Mouse (Mus musculus) heart, embryonic 13.5 days (tissue): Measurements from ENCODE around the gene Timm29. TPM values are rescaled to one million over a fixed set of nuclear protein-coding genes. Genes with fewer than 3 reads are reported as not detected.

Experiments
- ATAC-seq: fragments of 200-750 bp; cut with Nextera tagmentation; 2 replicates; pipeline ENCODE4 v1.8.0; 2017; ENCODE audit warnings: moderate TSS enrichment; ENCODE audit not compliant: insufficient number of reproducible peaks, low FRiP score, low TSS enrichment; ENCODE audit errors: extremely low read depth
- H3K27ac ChIP-seq: fragments of 300-500 bp; sonication (generic); replicated peaks from 2 replicates; pipeline ENCODE4 v1.5.1; 2015; ENCODE audit warnings: moderate library complexity, mild to moderate bottlenecking, inconsistent platforms
- H3K27me3 ChIP-seq: fragments of 300-500 bp; sonication (generic); replicated peaks from 2 replicates; pipeline ENCODE4 v1.6.1; 2015; ENCODE audit warnings: mild to moderate bottlenecking, inconsistent platforms
- H3K36me3 ChIP-seq: fragments of 300-500 bp; sonication (generic); 2 replicates; pipeline ENCODE4 v1.6.1; 2015; ENCODE audit warnings: mild to moderate bottlenecking, inconsistent platforms
- H3K4me1 ChIP-seq: fragments of 300-500 bp; sonication (generic); 2 replicates; pipeline ENCODE4 v1.6.1; 2015; ENCODE audit warnings: inconsistent platforms
- H3K4me2 ChIP-seq: fragments of 300-500 bp; sonication (generic); 2 replicates; pipeline ENCODE4 v1.6.1; 2015; ENCODE audit warnings: inconsistent platforms, mild to moderate bottlenecking, moderate library complexity
- H3K4me3 ChIP-seq: fragments of 300-500 bp; sonication (generic); 2 replicates; pipeline ENCODE4 v1.5.1; 2015; ENCODE audit warnings: moderate library complexity, mild to moderate bottlenecking, inconsistent platforms
- H3K9ac ChIP-seq: fragments of 300-500 bp; sonication (generic); 2 replicates; pipeline ENCODE4 v1.6.1; 2015; ENCODE audit warnings: inconsistent platforms, mild to moderate bottlenecking, moderate library complexity
- H3K9me3 ChIP-seq: fragments of 300-500 bp; sonication (generic); 2 replicates; pipeline ENCODE4 v1.6.1; 2016; ENCODE audit warnings: inconsistent platforms
- WGBS: fragments of 180-500 bp; shearing (Covaris S2); methylation state at CpG from one replicate; pipeline ENCODE4 v1.1.7; 2015; ENCODE audit warnings: mixed read lengths; 5-methylcytosine and 5-hydroxymethylcytosine counted together
- polyA plus RNA-seq: library from polyadenylated mRNA; unstranded; fragments of >200 nt; fragmentation: Nextera tagmentation; extraction: Ambion mirVana; gene quantifications from 2 replicates; pipeline ENCODE4 v1.2.1, GENCODE M21; 2015

The Timm29 gene
- polyA plus RNA-seq, 1 experiment from 2014 or later: 23.1 TPM

DNA sequence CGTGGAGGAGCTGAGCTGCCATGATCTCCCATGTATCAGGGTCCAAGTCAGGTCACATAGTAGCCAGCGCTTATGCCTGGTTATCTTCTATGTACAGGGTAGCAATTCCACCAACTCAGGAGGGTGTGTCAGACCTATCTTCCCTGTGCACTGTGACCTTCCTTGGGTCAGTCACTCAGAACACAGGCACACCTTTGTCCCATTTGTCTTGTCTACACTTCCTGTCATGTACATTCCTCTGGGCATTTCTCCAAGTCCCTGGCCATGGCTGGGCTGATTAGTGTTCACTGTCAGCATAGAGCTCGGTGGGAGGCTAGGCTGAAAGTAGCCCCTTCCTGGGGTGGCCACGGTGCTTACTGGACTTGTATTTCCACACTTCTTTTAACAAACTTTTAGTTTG lies 34.2 kb upstream of the Timm29 start:
- Histone ChIP-seq H3K27ac (peak overlapping the region; percentile 68), H3K4me1 (peaks cover 49% of the 10 kb centered on the region), H3K27me3 (no peaks in the 10 kb centered on the region), H3K9me3 (no peaks in the 10 kb centered on the region), H3K4me2 (peak overlapping the region; percentile 27), H3K36me3 (peaks cover 28% of the 10 kb centered on the region), H3K4me3 (no peak overlapping the region), H3K9ac (no peak overlapping the region)
- ATAC-seq: peak; percentile 49
- 38% methylated on average over 4 of the region's 4 CpGs for WGBS

DNA sequence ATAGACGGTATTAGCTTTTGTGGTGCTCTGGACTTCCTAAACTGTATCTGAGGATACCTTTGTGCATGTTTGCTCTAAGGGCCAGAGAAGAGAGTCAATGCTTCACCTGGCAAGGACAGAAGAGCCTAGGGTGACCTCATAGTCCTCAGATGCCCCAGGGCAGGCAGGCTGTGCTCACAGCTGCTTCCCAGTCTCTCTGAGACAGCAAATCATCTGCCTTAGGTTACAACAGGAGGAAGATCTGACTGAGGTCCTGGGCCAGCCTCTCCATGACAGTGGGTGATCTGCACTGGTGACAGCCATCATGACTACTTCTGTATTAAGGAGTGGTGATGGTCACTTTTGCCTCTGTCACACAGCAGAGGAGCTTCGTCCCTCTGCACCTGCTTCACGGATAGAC lies 33.4 kb upstream of the Timm29 start:
- H3K36me3 ChIP-seq: peaks cover 21% of the 10 kb centered on the region
- ATAC-seq: no peak

DNA sequence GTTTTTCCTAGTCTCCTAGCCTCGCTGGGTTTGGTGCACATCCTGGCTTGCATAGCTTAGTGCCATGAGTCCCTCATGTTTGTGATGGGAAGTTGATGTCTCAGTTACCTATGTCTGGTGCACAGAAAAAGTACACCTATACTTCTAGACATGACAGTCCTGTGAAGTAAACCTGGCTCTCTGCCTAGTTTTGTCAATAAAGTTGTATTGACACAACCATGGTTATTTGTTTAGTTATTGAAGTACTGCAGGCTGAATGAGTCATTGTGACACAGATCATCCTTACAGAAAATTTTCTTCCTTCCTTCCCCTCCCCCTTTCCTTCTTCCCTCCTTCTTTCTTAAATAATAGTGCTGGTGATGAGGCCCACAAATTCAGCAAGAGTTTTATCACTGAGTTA lies 28.1 kb upstream of the Timm29 start:
- no peak overlapping the region for H3K4me3 ChIP-seq
- peaks cover 31% of the 10 kb centered on the region for H3K4me1 ChIP-seq
- H3K4me2 ChIP-seq: no peak overlapping the region
- no peaks in the 10 kb centered on the region for H3K27me3 ChIP-seq
- peaks cover 20% of the 10 kb centered on the region for H3K36me3 ChIP-seq
- no peaks in the 10 kb centered on the region for H3K9me3 ChIP-seq
- 73% methylated on average over 1 of the region's 1 CpGs for WGBS
- H3K9ac ChIP-seq: no peak overlapping the region
- ATAC-seq: no peak
- peak overlapping the region; percentile 21; the same call in 1 of the 2 replicates for H3K27ac ChIP-seq

More for the DNA sequence above, 33.4 kb upstream of the Timm29 start:
- no peaks in the 10 kb centered on the region for H3K27me3 ChIP-seq
- H3K27ac ChIP-seq: peak overlapping the region; percentile 68; the same call in 1 of the 2 replicates
- H3K9ac ChIP-seq: 0 out of 2 replicates have a peak overlapping the region, but pooled peaks have one; percentile 19
- H3K9me3 ChIP-seq: no peaks in the 10 kb centered on the region
- no peak overlapping the region; the same call in 1 of the 2 replicates for H3K4me2 ChIP-seq
- peaks cover 46% of the 10 kb centered on the region for H3K4me1 ChIP-seq
- no peak overlapping the region for H3K4me3 ChIP-seq
- 84% methylated on average over 3 of the region's 3 CpGs for WGBS

DNA sequence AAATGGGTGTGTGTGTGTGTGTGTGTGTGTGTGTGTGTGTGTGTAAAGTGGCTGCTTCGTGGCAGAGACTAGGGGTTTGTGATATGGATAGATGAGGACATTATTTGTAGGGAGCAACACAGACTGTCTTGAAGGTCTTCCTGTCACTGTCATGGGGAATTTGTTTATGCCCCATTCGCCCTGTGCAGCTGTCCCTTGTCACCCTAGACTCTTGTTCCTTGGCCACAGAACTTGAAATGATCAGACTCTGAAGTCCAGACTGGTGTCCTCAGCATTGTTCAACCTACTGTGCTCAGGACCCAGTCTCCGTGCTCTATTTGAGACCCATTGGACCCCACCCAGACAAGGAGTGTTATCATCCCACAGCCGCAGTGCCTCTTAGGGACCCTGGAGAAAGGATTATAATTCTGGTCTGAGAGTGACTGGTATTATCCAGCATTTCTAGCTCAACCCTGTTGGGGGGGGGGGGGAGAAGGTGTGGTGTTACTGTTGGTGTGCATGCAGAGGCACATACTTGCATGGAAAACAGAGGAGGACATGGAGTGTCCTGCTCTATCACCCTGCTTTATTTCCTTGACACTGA lies 27.4 kb upstream of the Timm29 start:
- H3K36me3 ChIP-seq: peaks cover 26% of the 10 kb centered on the region
- 0 out of 2 replicates have a peak overlapping the region, but pooled peaks have one; percentile 21 for H3K27ac ChIP-seq
- 57% methylated on average over 4 of the region's 4 CpGs for WGBS
- no peaks in the 10 kb centered on the region for H3K9me3 ChIP-seq
- no peak overlapping the region for H3K4me2 ChIP-seq
- H3K4me3 ChIP-seq: no peak overlapping the region
- H3K27me3 ChIP-seq: no peaks in the 10 kb centered on the region
- H3K9ac ChIP-seq: no peak overlapping the region
- peaks cover 31% of the 10 kb centered on the region for H3K4me1 ChIP-seq
- no peak for ATAC-seq

DNA sequence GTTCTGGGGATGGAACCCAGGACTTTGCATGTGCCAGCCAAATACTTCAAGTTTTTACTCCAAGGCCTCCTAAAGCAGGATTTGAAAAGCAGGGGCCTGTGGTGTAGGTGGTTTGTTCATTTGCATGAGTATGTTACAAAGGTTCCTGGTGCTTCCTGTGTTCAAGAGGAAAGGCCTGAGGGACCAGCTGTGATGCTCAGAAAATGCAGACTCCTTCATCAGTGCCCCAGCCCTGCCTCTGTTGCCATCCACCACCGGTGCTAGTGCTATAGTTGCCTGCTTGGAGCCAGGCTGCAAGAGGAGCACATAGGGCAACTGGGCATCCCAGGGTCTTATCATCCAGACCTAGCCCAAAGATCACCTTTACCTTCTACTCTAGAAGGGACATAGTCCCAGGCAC lies 26.0 kb upstream of the Timm29 start:
- ATAC-seq: no peak
- Histone ChIP-seq H3K27ac (no peak overlapping the region), H3K36me3 (peaks cover 34% of the 10 kb centered on the region), H3K9me3 (no peaks in the 10 kb centered on the region), H3K9ac (no peak overlapping the region), H3K4me2 (no peak overlapping the region), H3K4me1 (peaks cover 31% of the 10 kb centered on the region), H3K4me3 (no peak overlapping the region), H3K27me3 (no peaks in the 10 kb centered on the region)
- WGBS: 77% methylated on average over 1 of the region's 1 CpGs

DNA sequence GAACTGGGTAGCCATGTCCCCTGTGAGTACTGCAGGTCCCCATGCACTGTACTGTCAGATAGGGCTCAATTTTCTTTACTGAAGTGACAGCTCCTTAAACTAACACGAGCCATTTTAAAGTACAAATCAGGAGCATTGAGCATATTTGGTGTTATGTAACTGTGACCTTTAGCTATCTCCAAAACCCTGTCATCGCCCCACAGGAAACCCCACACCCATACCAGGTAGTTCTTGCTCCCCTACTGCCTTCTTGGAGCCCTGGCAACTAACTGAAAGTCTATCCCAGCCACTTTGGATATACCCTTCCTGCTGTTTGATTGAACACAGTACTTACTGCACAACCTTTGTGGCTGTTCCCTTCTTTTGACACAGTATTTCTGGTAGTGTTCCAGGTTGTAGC lies 25.5 kb upstream of the Timm29 start:
- no peak overlapping the region for H3K27ac ChIP-seq
- H3K4me1 ChIP-seq: peaks cover 31% of the 10 kb centered on the region
- no peak overlapping the region for H3K9ac ChIP-seq
- no peak for ATAC-seq
- H3K27me3 ChIP-seq: no peaks in the 10 kb centered on the region
- no peak overlapping the region for H3K4me3 ChIP-seq
- peaks cover 36% of the 10 kb centered on the region for H3K36me3 ChIP-seq
- H3K9me3 ChIP-seq: no peaks in the 10 kb centered on the region
- 65% methylated on average over 2 of the region's 2 CpGs for WGBS
- H3K4me2 ChIP-seq: no peak overlapping the region

DNA sequence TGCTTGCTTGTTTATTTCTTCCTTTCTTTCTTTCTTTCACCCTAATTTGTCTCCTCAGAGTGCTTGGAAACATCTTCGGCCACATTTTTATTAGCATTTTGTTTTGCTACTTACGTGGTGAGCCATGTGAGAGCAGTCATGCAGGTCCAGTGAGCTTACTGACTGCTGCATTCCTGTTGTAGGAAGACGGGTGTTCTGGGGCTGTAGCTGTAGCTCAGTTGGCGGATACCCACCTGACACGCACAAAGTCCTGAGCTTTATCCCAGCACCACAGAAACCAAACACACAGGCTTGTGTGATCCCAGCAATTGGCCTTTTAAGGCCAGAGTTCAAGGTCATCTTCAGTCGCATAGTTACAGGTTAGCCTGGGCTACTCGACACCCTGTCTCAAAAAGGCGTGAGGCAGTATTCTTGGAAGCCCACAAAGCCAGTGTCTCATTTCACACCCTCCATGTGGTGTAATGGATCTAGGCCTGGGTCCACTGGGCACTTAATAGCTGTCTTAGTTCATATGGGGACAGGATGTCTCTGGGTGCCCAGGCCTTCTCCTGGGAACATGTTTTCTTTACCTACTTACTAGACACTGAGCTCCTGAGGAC lies 23.8 kb upstream of the Timm29 start:
- Histone ChIP-seq H3K36me3 (peaks cover 51% of the 10 kb centered on the region), H3K4me3 (no peak overlapping the region), H3K4me2 (no peak overlapping the region), H3K27ac (no peak overlapping the region), H3K4me1 (peaks cover 27% of the 10 kb centered on the region), H3K9ac (no peak overlapping the region), H3K9me3 (no peaks in the 10 kb centered on the region), H3K27me3 (no peaks in the 10 kb centered on the region)
- 86% methylated on average over 8 of the region's 8 CpGs for WGBS
- ATAC-seq: no peak

DNA sequence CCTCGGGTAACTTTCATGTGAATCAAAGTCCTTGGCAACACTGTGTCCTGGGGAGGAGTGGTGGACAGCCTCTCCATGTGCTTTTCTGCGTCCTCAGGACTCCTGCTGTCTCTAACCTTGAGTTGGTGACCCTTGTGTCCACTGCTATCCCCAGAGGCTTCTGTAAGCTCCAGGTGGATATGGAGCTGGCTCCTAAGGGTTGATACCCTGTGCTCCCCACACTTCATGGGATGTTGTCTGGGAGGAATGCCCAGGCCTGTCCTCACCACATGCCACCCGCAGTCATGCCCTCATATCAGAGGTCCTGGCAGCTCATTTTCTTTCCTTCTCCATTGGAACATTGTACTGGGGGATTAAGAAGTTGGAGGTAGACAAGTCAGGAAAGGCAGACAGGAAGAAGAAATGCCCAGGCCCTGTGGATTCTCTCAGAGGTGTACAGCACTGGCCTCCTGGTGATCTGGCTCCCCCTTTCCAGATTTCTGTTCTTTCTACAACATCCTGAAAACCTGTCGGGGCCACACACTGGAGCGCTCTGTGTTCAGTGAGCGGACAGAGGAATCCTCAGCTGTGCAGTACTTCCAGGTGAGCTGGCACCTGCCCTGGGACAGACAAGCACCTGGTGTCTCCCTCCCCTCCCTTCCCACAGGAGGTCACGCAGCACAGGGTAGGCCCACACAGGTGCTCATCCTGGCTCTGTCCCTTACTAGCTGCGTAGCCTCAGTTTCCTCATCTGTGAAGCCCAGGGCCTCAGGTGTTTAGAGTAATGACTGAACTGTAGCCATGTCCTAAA lies 18.3 kb upstream of the Timm29 start:
- WGBS: 89% methylated on average over 8 of the region's 8 CpGs
- Histone ChIP-seq H3K9ac (no peak overlapping the region), H3K4me2 (no peak overlapping the region), H3K4me3 (no peak overlapping the region), H3K27me3 (no peaks in the 10 kb centered on the region), H3K4me1 (no peaks in the 10 kb centered on the region), H3K27ac (no peak overlapping the region), H3K9me3 (no peaks in the 10 kb centered on the region), H3K36me3 (peaks cover 97% of the 10 kb centered on the region)
- no peak for ATAC-seq

DNA sequence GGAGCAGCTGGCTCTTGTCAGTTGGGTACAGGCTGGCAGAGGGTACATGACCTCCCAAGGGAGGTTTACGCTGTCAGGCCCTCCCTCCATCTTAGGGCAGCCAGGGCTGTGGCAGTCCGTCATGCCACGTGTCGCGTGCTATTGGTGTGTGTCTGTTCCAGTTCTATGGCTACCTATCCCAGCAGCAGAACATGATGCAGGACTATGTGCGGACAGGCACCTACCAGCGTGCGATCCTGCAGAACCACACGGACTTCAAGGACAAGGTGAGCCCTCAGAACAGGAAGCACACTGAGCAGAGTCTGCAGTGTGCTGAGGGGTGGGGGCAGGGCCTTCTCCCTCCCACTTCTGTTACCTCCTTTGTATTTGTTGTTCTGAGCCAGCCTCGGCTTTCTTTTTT lies 17.3 kb upstream of the Timm29 start:
- no peak overlapping the region for H3K4me3 ChIP-seq
- H3K9ac ChIP-seq: no peak overlapping the region
- no peaks in the 10 kb centered on the region for H3K27me3 ChIP-seq
- H3K4me1 ChIP-seq: no peaks in the 10 kb centered on the region
- H3K27ac ChIP-seq: no peak overlapping the region
- ATAC-seq: no peak
- H3K36me3 ChIP-seq: peaks cover 97% of the 10 kb centered on the region
- no peaks in the 10 kb centered on the region for H3K9me3 ChIP-seq
- no peak overlapping the region for H3K4me2 ChIP-seq
- 92% methylated on average over 10 of the region's 10 CpGs for WGBS

DNA sequence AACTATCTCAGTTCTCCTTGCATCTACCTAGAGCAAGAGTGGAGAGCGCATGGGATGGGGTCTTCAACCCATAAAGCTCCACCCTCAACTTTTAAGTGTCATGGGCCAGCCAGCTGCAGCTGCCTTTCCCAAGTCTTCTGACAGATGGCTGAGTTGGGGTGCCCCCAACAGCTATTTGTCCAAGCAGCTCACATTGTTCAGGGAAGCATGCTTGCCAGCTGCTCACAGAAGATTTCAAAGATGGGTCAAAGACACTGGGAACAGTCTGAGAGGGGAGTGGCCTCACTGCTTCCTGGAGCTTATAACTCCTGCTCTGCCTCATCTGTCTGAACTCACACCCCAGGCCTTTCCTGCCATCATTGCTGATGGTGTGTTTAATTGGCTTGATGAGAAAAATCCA lies 16.2 kb upstream of the Timm29 start:
- 96% methylated on average over 1 of the region's 1 CpGs for WGBS
- H3K27ac ChIP-seq: no peak overlapping the region
- peaks cover 97% of the 10 kb centered on the region for H3K36me3 ChIP-seq
- H3K27me3 ChIP-seq: no peaks in the 10 kb centered on the region
- no peak overlapping the region for H3K4me2 ChIP-seq
- no peak overlapping the region for H3K4me3 ChIP-seq
- no peaks in the 10 kb centered on the region for H3K4me1 ChIP-seq
- H3K9me3 ChIP-seq: no peaks in the 10 kb centered on the region
- no peak overlapping the region for H3K9ac ChIP-seq
- no peak for ATAC-seq

DNA sequence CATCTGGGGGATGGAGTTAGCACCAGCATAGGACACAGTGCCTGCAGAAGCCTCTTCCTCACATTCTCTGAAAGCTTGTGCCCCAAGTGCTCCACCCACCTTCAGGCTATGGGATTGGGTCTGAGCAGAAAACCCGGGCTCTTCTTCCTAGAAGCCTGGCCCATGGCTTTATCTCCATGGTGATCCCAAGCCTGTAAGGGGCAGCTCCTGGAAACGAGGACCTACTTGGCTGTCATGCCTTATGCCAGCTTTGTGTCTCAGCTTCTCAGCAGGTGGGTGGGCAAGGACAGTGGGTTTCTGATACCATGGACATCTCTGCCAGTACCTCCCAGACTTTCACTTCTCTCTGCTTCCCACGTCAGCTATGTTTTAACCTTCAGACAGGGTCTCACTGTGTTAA lies 14.3 kb upstream of the Timm29 start:
- Histone ChIP-seq H3K9ac (no peak overlapping the region), H3K4me1 (no peaks in the 10 kb centered on the region), H3K27me3 (no peaks in the 10 kb centered on the region), H3K4me2 (no peak overlapping the region), H3K4me3 (no peak overlapping the region), H3K9me3 (no peaks in the 10 kb centered on the region), H3K36me3 (peaks cover 97% of the 10 kb centered on the region), H3K27ac (no peak overlapping the region)
- no peak for ATAC-seq
- WGBS: 76% methylated on average over 3 of the region's 3 CpGs
